Mouse (Mus musculus): ENCODE measurements around the gene Borcs5.

Borcs5 gene

DNA sequence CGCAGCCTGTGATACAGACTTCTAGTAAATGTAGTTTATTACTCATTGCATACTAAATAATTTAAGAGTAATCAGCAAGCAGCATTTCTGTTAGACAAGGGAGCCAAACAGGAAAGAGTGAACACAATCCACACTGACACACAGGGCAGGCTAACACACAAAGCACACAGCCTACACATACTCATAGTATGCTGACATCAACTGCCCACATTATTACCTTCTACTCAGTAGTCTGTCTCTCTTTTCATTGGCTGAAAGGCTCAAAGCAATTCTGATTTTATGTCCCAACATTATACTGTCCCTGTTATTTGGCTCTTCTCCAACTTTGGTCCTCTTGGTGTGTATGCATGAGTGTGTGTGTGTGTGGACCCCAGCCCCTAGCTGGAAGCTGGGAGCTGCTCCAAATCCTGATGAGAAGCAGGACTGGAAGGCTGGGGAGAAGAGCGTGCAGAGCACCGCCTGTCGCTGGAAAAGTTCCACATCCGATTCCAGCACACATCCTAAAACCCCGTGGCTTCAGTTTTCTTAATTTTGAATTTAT is 82.5 kb downstream of the Borcs5 start:
- no peak for DNase-seq

DNA sequence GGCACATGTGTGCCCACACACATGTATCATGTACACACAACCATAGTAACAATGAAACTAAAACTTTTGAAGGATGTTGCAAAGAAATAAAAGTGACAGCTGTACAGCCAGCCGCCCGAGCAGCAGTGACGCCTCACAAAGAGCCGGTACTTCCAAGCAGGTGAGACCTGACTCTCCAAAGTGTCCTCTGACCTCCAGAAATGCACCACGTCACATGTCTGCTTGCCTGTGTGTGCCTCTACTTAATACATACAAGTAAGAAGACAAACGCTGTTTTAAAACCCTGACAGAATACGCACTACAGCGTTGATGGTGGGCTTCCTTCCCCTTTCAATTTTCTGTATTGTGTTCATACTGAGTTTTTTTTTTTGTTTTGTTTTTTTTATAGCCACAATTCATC is 83.6 kb downstream of the Borcs5 start:
- DNase-seq, result no peak

DNA sequence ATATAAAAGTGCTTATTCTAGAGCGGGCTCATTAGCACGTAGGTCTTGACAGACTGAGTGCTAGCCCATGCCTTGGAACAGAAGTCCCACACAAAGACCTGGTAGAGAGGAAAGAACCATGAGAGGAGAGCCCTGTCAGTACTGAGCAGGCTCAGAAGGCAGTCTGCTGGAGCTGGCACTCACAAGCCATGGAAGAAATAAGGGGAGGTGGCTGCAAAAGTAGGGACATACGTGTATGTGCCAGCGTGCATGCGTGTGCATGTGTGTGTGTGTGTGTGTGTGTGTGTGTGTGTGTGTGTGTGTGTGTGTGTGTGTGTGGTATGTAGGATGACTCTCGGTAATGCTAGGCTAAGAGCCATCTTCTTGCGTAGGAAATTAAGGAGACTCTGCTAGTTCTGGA is 84.0 kb downstream of the Borcs5 start:
- no peak for DNase-seq

DNA sequence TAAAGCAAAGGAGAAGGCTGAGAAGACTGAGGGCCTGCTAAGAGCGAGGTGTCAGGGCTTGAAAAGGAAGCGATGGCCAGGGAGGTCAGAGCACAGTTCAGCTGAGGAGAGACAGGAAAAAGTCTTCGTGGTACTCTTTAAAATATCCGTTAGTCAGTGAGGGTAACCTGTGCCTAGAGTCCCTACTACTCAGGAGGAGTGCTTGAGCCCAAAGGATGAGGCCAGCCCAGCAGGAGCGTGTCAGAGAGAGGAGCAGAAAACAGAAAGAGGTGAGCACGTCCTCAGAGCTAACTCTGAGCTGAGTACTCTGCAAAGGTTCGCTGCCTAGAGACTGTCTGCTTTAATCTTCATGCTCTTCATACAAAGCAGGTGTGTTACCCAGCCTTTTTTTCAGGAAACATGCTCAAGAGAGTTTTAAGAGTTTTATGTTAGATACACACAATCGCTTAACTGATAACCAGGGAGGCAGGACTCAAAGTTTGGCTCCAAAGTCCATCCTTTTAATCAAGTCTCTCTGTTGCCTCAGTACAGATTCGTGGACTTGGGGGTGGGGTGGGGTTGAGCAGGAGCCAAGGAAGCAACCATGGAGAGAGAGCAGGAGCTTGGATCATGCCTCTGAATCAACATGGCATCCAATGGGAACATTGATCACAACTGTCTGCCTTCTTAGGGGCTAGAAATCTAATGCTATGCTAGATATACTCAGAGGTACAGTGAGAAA is 84.7 kb downstream of the Borcs5 start:
- DNase-seq, result no peak

DNA sequence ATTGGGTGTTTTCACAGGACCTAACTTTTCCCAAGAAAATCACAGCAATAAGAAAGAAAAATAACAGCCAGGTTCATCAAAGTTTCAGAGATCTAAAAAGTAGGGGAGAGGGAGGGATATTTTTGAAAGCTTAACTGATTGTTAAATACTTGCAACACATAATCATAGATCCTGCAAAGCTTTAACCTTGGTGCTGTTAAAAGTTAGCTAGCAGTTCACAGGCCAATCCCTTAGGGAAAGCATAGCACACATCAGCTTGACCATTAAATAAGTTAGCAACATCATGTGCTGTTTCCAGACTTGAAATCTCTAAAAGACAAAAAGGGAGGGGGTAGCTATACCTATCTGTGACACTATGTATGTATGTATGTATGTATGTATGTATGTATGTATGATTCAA is 86.1 kb downstream of the Borcs5 start:
- no peak for DNase-seq

DNA sequence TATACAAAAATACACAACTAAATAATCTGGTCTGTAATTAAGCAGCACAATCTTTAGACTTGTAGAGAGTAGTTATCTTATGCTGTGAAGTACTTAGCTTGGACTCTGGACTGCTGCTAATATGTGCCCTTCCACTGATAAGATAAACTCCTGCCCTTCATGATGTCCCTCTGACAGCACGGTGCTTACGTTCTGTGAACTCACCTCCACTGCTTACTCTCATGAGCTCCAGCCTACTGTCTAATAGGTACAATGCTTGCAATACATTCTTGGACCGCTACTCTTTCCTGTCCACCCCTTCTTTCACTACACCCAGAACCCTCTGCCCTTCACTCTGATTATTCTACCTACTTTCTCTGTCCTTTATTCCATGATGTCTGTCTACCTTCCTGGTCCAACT is 91.7 kb downstream of the Borcs5 start:
- no peak for DNase-seq

DNA sequence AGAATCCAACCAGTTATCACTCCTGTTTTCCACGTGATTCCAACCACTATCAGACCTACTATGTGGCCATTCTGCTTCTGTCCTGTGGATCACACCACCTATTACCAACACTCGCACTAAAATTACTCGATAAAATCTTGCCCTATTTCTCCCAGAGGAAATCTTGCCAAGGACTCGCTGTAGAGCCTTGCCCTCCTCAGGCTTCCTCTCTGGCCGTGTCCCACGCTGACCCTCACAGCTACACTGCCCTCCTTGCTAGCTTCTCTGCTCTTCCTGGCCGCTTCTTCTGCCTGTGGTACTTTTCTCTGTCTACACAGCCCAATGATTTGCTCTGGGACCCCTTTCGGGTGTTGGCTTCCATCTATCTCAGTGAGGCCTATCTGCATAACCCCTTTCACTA is 93.5 kb downstream of the Borcs5 start:
- no peak for DNase-seq

DNA sequence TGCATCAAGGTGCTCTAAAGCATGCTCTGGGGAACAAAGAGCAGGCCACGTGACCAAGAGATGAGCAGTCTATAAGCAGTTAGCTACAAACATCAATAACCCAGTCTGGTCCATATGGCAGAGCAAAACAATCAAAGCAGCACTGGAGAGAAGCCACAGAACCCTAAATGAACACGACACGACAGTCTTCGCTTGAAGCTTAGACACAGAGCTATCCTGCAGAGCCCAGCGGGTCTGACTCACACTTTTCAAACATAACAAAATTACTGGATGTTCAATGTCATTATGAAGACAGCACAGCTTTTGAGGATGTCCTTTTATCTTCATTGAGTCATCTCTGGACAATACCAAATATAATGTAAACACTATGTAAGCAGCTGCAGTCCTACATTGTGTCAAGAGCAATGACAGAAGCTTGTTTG is 94.5 kb downstream of the Borcs5 start:
- DNase-seq, result no peak

DNA sequence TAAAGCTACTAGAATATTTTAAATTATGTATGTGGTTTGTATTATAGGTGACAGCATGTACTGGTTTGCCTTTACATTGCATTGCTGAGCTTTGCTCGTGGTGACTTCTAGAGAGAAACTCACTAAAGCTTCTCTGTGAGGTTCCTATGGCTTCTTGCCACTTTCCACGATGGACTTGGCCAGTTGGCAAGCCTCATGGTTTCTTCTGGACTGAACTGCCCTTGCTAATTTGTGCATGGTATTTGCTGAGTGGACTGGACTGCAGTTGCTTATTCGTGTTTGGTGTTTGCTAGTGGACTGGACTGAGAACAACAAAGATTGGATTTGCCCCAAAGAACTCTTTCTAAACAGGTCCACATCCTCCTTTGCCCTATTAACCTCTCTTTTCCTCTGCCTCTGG is 97.5 kb downstream of the Borcs5 start:
- no peak for DNase-seq

DNA sequence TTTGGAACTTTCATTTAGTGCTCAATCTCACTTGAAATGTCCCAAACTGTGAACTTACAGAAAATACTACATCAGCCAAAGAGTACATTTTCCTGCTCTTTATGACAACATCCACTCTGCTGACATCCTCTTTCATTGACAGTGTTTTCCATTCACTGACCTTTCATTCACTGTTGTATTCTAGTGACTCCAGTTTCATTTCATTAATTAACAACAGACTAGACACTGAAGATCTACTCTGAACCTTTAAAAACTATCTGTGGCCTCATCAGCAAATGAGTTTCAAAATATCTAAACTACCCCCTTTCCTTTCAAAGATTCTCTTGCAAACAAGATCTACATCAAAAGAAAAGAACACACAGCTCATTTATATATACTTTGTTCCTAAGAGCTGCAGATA is 104.3 kb downstream of the Borcs5 start:
- no peak for DNase-seq

DNA sequence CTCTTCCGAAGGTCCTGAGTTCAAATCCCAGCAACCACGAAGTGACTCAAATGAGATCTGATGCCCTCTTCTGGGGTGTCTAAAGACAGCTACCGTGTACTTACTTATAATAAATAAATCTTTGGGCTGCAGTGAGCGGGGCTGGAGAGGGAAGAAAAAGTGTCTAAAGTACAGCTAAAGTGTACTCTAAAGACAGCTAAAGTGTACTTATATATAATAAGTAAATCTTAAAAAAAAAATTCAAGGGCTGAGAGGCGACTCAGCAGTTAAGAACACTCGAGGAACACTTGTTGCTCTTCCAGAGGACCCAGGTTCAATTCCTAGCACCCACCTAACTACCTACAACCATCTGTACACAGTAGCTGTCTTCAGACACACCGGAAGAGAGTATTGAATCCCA is 106.6 kb downstream of the Borcs5 start:
- DNase-seq, result no peak

DNA sequence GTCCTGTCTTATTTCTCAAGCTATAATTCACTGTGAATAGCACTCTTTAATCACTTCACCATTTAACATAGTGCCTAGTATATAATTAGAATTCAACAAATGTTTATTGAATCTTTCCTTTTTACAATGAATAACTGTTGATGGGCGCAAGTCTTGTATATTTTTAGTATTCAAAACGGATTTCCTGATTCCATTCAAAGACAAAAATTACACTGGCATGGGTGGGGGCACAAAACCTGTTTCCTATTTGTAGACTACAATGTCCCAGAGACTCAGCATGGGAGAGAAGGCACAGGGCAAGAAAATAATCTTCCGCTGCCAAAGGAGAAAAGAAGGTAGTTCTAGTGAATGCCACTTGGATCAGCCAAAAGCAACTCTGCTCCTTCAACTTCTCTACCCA is 108.8 kb downstream of the Borcs5 start:
- no peak for DNase-seq

DNA sequence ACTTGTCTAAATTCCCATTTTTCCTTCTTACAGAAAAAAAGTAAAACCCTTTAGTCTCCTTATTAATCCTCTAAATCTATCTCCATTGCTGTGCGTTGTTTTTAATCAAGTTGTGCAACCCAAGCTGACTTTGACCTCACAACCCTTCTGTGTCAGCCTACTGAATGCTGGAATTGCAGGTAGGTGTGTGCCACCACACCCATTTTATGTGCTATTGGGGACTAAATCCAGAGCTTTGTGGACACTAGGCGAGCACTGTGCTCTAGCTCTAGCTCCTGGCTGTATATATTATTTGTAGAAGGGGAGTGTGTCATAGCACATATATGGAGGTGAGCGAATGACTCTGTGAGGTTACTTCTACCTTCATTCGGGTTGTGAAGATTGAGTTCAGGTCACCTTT is 111.8 kb downstream of the Borcs5 start:
- DNase-seq, result no peak

DNA sequence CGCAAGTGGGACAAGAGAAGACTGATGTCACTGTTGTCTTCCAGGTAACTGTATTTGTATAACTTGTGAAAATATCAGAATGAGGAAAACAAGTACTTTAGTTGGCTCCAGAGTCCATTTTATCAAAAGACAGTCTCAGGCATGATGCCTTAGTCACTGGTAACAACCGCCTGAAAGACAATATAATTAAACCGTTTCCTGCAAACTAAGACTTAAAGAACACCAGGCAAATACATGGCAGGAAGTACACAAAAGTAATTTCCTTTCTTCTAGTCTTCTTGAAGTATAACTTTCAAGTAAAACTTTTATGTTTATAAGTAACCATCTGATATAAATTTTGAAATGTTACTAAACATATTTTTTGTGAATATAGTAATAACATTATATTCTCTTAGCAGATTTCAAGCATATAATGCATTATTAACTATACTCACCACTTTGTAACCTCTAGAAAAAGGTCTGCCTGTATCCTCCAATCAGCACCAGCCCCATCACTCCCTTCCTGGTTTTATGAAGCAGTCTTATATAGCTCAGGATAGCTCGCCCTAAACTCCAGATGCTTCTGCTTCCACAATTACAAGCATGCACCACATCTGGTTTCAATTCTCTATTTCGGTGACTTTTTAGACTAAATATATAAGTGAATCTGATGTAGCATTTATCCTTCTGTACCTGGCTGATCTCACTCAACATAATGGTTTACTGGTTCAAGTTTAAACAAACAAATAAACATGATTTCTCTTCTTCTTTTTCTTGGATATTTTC is 112.8 kb downstream of the Borcs5 start:
- no peak for DNase-seq

DNA sequence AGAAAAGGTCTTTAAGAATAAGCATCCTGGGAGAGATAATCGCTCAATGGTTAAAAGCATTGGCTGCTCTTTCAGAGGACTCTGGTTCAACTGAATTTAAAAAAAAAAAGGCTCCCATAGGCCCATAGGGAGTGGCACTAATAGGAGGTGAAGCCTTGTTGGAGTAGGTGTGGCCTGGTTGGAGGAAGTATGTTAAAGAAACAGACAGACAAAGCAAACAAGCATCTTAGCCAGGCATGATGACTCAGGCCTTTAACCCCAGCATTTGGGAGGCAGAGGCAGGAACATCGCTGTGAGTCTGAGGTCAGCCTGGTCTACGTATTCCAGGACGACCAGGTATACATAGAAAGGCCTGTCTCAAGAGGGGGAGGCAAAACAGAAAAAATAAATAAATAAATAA is 114.1 kb downstream of the Borcs5 start:
- no peak for DNase-seq

DNA sequence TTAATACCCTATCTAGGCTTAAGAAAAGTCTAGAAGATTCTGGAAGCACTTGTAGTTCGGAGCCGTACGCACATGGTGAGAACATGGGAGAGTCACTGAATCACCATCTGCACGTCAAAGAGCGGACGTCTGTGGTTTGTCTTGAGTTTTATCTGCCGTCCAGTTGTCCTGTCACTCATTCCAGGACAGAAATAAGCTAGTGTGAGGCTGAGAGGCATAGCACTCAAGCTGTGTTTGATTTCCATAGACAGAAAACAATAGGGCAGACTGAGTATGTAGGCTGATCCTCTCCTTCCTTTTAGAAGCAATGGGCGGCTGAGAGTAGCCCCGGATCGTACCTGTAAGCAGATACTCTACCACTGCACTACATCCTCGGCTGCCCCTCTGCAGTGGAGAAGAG is 114.5 kb downstream of the Borcs5 start:
- DNase-seq, result no peak

DNA sequence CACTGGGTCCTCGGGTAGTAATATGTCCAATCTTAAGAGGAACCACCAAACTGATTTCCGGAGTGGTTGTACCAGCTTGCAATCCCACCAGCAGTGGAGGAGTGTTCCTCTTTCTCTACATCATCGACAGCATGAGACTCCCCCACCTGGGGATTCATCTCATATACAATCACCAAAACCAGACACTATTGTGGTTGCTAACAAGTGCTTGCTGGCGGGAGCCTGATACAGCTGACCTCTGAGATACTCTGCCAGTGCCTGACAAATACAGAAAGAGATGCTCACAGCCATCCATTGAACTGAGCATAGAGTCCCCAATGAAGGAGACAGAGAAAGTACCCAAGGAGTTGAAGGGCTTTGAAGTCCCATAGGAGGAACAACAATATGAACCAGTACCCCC is 116.7 kb downstream of the Borcs5 start:
- DNase-seq, result no peak

Data from B cell, adult 2 months (primary cell).